Mouse (Mus musculus): ENCODE measurements at regions not wholly inside any gene's neighbourhood (a gene's known extent, or its start where the extent isn't known, plus 50 kb on each side); places are given as distances from the start of the nearest gene placed in this dataset.
A peak's percentile ranks its signal among the peaks of the same experiment; 100 is the strongest.
"Not testable (repeated sequence)": the region's sequence is repeated elsewhere in the genome, so short reads cannot be mapped to it uniquely, and the experiment has no call there.

- ATAC-seq (ENCODE audit: extremely low read depth, insufficient number of reproducible peaks, low FRiP score, low TSS enrichment), result no peak
- H3K4me1 ChIP-seq, result peaks cover 10% of the 10 kb centered on the region
Observed at GRCm38 (mm10) chr8:8861331-8861940, 171.1 kb upstream of the Arglu1 start.

GRCm38 (mm10) chr8:8858636-8859035 is 168.3 kb upstream of the Arglu1 start:
- no peak overlapping the region for H3K4me2 ChIP-seq
- no peak overlapping the region for H3K4me3 ChIP-seq
- WGBS, result 32% methylated on average over 3 of the region's 3 CpGs
- H3K27ac ChIP-seq (replicated peaks), result no peak overlapping the region
- H3K9me3 ChIP-seq, result no peaks in the 10 kb centered on the region
- H3K36me3 ChIP-seq, result no peaks in the 10 kb centered on the region
- H3K27me3 ChIP-seq (replicated peaks), result no peaks in the 10 kb centered on the region
- ATAC-seq (ENCODE audit: extremely low read depth, insufficient number of reproducible peaks, low FRiP score, low TSS enrichment), result no peak
- H3K9ac ChIP-seq, result no peak overlapping the region
- H3K4me1 ChIP-seq, result peaks cover 10% of the 10 kb centered on the region

More at GRCm38 (mm10) chr8:8861331-8861940, 171.1 kb upstream of the Arglu1 start:
- no peak overlapping the region for H3K4me3 ChIP-seq
- H3K27me3 ChIP-seq (replicated peaks), result no peaks in the 10 kb centered on the region
- no peak overlapping the region for H3K4me2 ChIP-seq
- H3K36me3 ChIP-seq, result no peaks in the 10 kb centered on the region
- H3K27ac ChIP-seq (replicated peaks), result no peak overlapping the region
- H3K9me3 ChIP-seq, result no peaks in the 10 kb centered on the region
- 57% methylated on average over 9 of the region's 9 CpGs for WGBS
- H3K9ac ChIP-seq, result no peak overlapping the region

- Histone ChIP-seq H3K4me2 (no peak overlapping the region), H3K9me3 (no peaks in the 10 kb centered on the region), H3K27me3 (replicated peaks) (peaks cover 5% of the 10 kb centered on the region; the same call in 1 of the 2 replicates), H3K36me3 (no peaks in the 10 kb centered on the region), H3K4me1 (peaks cover 15% of the 10 kb centered on the region), H3K27ac (replicated peaks) (no peak overlapping the region), H3K4me3 (no peak overlapping the region), H3K9ac (no peak overlapping the region)
- no peak for ATAC-seq (ENCODE audit: extremely low read depth, insufficient number of reproducible peaks, low FRiP score, low TSS enrichment)
- 61% methylated on average over 7 of the region's 7 CpGs for WGBS
Observed at GRCm38 (mm10) chr8:8852656-8853366, 162.5 kb upstream of the Arglu1 start.

GRCm38 (mm10) chr8:8851271-8851670 is 160.9 kb upstream of the Arglu1 start:
- ATAC-seq (ENCODE audit: extremely low read depth, insufficient number of reproducible peaks, low FRiP score, low TSS enrichment), result no peak
- no peak overlapping the region for H3K4me3 ChIP-seq
- WGBS, result 17% methylated on average over 4 of the region's 4 CpGs
- peaks cover 5% of the 10 kb centered on the region; the same call in 1 of the 2 replicates for H3K27me3 ChIP-seq (replicated peaks)
- peak overlapping the region; percentile 46 for H3K4me2 ChIP-seq
- no peak overlapping the region for H3K9ac ChIP-seq
- H3K9me3 ChIP-seq, result no peaks in the 10 kb centered on the region
- no peak overlapping the region for H3K27ac ChIP-seq (replicated peaks)
- no peaks in the 10 kb centered on the region for H3K36me3 ChIP-seq
- peaks cover 15% of the 10 kb centered on the region for H3K4me1 ChIP-seq

- H3K9ac ChIP-seq, result no peak overlapping the region
- H3K27me3 ChIP-seq (replicated peaks), result peaks cover 5% of the 10 kb centered on the region; the same call in 1 of the 2 replicates
- WGBS, result 43% methylated on average over 8 of the region's 8 CpGs
- no peak for ATAC-seq (ENCODE audit: extremely low read depth, insufficient number of reproducible peaks, low FRiP score, low TSS enrichment)
- H3K36me3 ChIP-seq, result no peaks in the 10 kb centered on the region
- no peak overlapping the region for H3K27ac ChIP-seq (replicated peaks)
- H3K4me2 ChIP-seq, result peak overlapping the region; percentile 46
- no peak overlapping the region for H3K4me3 ChIP-seq
- H3K4me1 ChIP-seq, result peaks cover 15% of the 10 kb centered on the region
- H3K9me3 ChIP-seq, result no peaks in the 10 kb centered on the region
Observed at GRCm38 (mm10) chr8:8850766-8851165, 160.4 kb upstream of the Arglu1 start.

GRCm38 (mm10) chr8:8847579-8847978 is 157.3 kb upstream of the Arglu1 start:
- no peak overlapping the region for H3K9ac ChIP-seq
- no peaks in the 10 kb centered on the region for H3K36me3 ChIP-seq
- no peaks in the 10 kb centered on the region for H3K9me3 ChIP-seq
- no peak overlapping the region for H3K27ac ChIP-seq (replicated peaks)
- 79% methylated on average over 10 of the region's 10 CpGs for WGBS
- peaks cover 22% of the 10 kb centered on the region for H3K4me1 ChIP-seq
- peaks cover 5% of the 10 kb centered on the region; the same call in 1 of the 2 replicates for H3K27me3 ChIP-seq (replicated peaks)
- ATAC-seq (ENCODE audit: extremely low read depth, insufficient number of reproducible peaks, low FRiP score, low TSS enrichment), result no peak
- H3K4me2 ChIP-seq, result no peak overlapping the region
- no peak overlapping the region for H3K4me3 ChIP-seq

- no peak for ATAC-seq (ENCODE audit: extremely low read depth, insufficient number of reproducible peaks, low FRiP score, low TSS enrichment)
- no peak overlapping the region for H3K27ac ChIP-seq (replicated peaks)
- no peak overlapping the region for H3K4me3 ChIP-seq
- no peaks in the 10 kb centered on the region for H3K27me3 ChIP-seq (replicated peaks)
- 29% methylated on average over 2 of the region's 2 CpGs for WGBS
- H3K36me3 ChIP-seq, result no peaks in the 10 kb centered on the region
- peaks cover 15% of the 10 kb centered on the region for H3K4me1 ChIP-seq
- no peak overlapping the region for H3K9ac ChIP-seq
- H3K9me3 ChIP-seq, result no peaks in the 10 kb centered on the region
- H3K4me2 ChIP-seq, result no peak overlapping the region
Observed at GRCm38 (mm10) chr8:8842326-8842725, 152.0 kb upstream of the Arglu1 start.

GRCm38 (mm10) chr8:8836166-8836565 is 145.8 kb upstream of the Arglu1 start:
- H3K4me1 ChIP-seq; H3K9me3 ChIP-seq; H3K4me2 ChIP-seq; ATAC-seq (ENCODE audit: extremely low read depth, insufficient number of reproducible peaks, low FRiP score, low TSS enrichment); H3K9ac ChIP-seq; H3K4me3 ChIP-seq; H3K27me3 ChIP-seq (replicated peaks); H3K27ac ChIP-seq (replicated peaks); H3K36me3 ChIP-seq: not testable (repeated sequence)
- 64% methylated on average over 11 of the region's 11 CpGs for WGBS

- H3K9me3 ChIP-seq, result no peaks in the 10 kb centered on the region
- H3K36me3 ChIP-seq, result no peaks in the 10 kb centered on the region
- 61% methylated on average over 6 of the region's 6 CpGs for WGBS
- H3K4me2 ChIP-seq, result no peak overlapping the region
- ATAC-seq (ENCODE audit: extremely low read depth, insufficient number of reproducible peaks, low FRiP score, low TSS enrichment), result no peak
- no peak overlapping the region for H3K4me3 ChIP-seq
- no peak overlapping the region for H3K9ac ChIP-seq
- H3K4me1 ChIP-seq, result no peaks in the 10 kb centered on the region
- no peak overlapping the region for H3K27ac ChIP-seq (replicated peaks)
- no peaks in the 10 kb centered on the region for H3K27me3 ChIP-seq (replicated peaks)
Observed at GRCm38 (mm10) chr8:8831306-8831705, 141.0 kb upstream of the Arglu1 start.

- no peak overlapping the region for H3K4me3 ChIP-seq
- H3K27ac ChIP-seq (replicated peaks), result no peak overlapping the region; the same call in 1 of the 2 replicates
- 69% methylated on average over 14 of the region's 14 CpGs for WGBS
- H3K4me2 ChIP-seq, result no peak overlapping the region
- H3K9me3 ChIP-seq, result no peaks in the 10 kb centered on the region
- H3K9ac ChIP-seq, result no peak overlapping the region
- no peaks in the 10 kb centered on the region for H3K36me3 ChIP-seq
- no peak for ATAC-seq (ENCODE audit: extremely low read depth, insufficient number of reproducible peaks, low FRiP score, low TSS enrichment)
- H3K27me3 ChIP-seq (replicated peaks), result no peaks in the 10 kb centered on the region
- H3K4me1 ChIP-seq, result no peaks in the 10 kb centered on the region
Observed at GRCm38 (mm10) chr8:8829230-8829629, 138.9 kb upstream of the Arglu1 start.

- Histone ChIP-seq H3K27me3 (replicated peaks) (no peaks in the 10 kb centered on the region), H3K4me1 (no peaks in the 10 kb centered on the region), H3K27ac (replicated peaks) (no peak overlapping the region), H3K4me3 (no peak overlapping the region), H3K9me3 (no peaks in the 10 kb centered on the region), H3K36me3 (no peaks in the 10 kb centered on the region), H3K4me2 (no peak overlapping the region), H3K9ac (no peak overlapping the region)
- no peak for ATAC-seq (ENCODE audit: extremely low read depth, insufficient number of reproducible peaks, low FRiP score, low TSS enrichment)
- 80% methylated on average over 7 of the region's 7 CpGs for WGBS
Observed at GRCm38 (mm10) chr8:8827555-8827954, 137.2 kb upstream of the Arglu1 start.

GRCm38 (mm10) chr8:8826801-8827200 is 136.5 kb upstream of the Arglu1 start:
- Histone ChIP-seq H3K4me3 (no peak overlapping the region), H3K9ac (no peak overlapping the region), H3K4me1 (peaks cover 3% of the 10 kb centered on the region; the same call in 1 of the 2 replicates), H3K36me3 (no peaks in the 10 kb centered on the region), H3K27ac (replicated peaks) (no peak overlapping the region), H3K4me2 (no peak overlapping the region), H3K9me3 (no peaks in the 10 kb centered on the region), H3K27me3 (replicated peaks) (no peaks in the 10 kb centered on the region)
- no peak for ATAC-seq (ENCODE audit: extremely low read depth, insufficient number of reproducible peaks, low FRiP score, low TSS enrichment)
- WGBS, result 66% methylated on average over 9 of the region's 9 CpGs

Measured in heart, embryonic 13.5 days (tissue).